Mouse (Mus musculus): ENCODE measurements around the gene Bpifb6. TPM values are rescaled to one million over a fixed set of nuclear protein-coding genes. Genes with fewer than 3 reads are reported as not detected.

Bpifb6 gene
- polyA plus RNA-seq, 2 experiments, result not detected

GRCm38 (mm10) chr2:153860715-153861114, 39.5 kb upstream of the Bpifb6 start:
- Histone ChIP-seq H3K27me3 (ENCODE audit: control insufficient read depth, insufficient read depth, low read length) (no peaks in the 10 kb centered on the region), H3K4me3 (ENCODE audit: insufficient read depth in 1 of 2, low read depth in 2 of 2, low read length in 2 of 2) (no peak overlapping the region), H3K4me1 (replicated peaks; ENCODE audit: control insufficient read depth in 2 of 2, insufficient read depth in 2 of 2, low read length in 1 of 2) (no peaks in the 10 kb centered on the region), H3K9ac (replicated peaks) (no peak overlapping the region), H3K36me3 (replicated peaks; ENCODE audit: control insufficient read depth, insufficient read depth, low read depth) (no peaks in the 10 kb centered on the region), H3K9me3 (ENCODE audit: control insufficient read depth, low read length) (no peaks in the 10 kb centered on the region), H3K4me2 (ENCODE audit: low read depth) (no peak overlapping the region), H3K27ac (no peak overlapping the region)
- WGBS (ENCODE audit: insufficient replicate concordance), result 37% methylated on average over 3 of the region's 3 CpGs
- no peak for TF ChIP-seq EP300 (IDR thresholded peaks at IDR 0.05; ENCODE audit: low read depth)
- TF ChIP-seq CTCF (IDR thresholded peaks at IDR 0.05; ENCODE audit: low read depth), result no peak
- ATAC-seq (ENCODE audit: insufficient read depth) (no peak), DNase-seq (ENCODE audit: low read depth in 3 of 3, low spot score in 3 of 3) (no peak)

GRCm38 (mm10) chr2:153861960-153862359, 38.2 kb upstream of the Bpifb6 start:
- DNase-seq (ENCODE audit: low read depth in 3 of 3, low spot score in 3 of 3) (no peak), ATAC-seq (ENCODE audit: insufficient read depth) (no peak)
- Histone ChIP-seq H3K27me3 (ENCODE audit: control insufficient read depth, insufficient read depth, low read length) (no peaks in the 10 kb centered on the region), H3K4me2 (ENCODE audit: low read depth) (no peak overlapping the region), H3K9ac (replicated peaks) (no peak overlapping the region), H3K4me1 (replicated peaks; ENCODE audit: control insufficient read depth in 2 of 2, insufficient read depth in 2 of 2, low read length in 1 of 2) (no peaks in the 10 kb centered on the region), H3K4me3 (ENCODE audit: insufficient read depth in 1 of 2, low read depth in 2 of 2, low read length in 2 of 2) (no peak overlapping the region), H3K9me3 (ENCODE audit: control insufficient read depth, low read length) (no peaks in the 10 kb centered on the region), H3K36me3 (replicated peaks; ENCODE audit: control insufficient read depth, insufficient read depth, low read depth) (no peaks in the 10 kb centered on the region), H3K27ac (no peak overlapping the region)
- TF ChIP-seq EP300 (IDR thresholded peaks at IDR 0.05; ENCODE audit: low read depth), result no peak
- no peak for TF ChIP-seq CTCF (IDR thresholded peaks at IDR 0.05; ENCODE audit: low read depth)
- WGBS (ENCODE audit: insufficient replicate concordance), result 71% methylated on average over 3 of the region's 3 CpGs

DNA sequence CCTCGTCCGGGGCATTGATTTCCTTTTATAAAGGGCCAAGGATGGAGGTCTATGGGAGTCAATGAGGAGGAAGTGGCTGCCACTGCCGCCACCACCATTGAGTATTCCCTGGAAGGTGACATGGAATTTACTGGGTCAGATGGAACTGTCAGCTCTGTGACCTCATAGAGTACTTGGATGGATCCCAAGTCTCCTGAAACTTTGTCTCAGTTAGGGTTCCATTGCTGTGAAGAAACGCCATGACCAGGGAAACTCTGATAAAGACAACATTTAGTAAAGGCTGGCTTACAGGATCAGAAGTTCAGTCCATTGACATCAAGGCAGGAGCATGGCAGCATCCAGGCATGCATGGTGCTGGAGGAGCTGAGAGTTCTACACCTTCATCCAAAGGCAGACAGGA, 29.2 kb upstream of the Bpifb6 start, which contains the start of gene Sun5:
Gene Sun5 (minus strand): TSS at position 101 of the 400 bp plus-strand sequence.
- Histone ChIP-seq H3K4me3 (ENCODE audit: insufficient read depth in 1 of 2, low read depth in 2 of 2, low read length in 2 of 2) (no peak within 1 kb of the TSS), H3K4me2 (ENCODE audit: low read depth) (no peak within 1 kb of the TSS), H3K9me3 (ENCODE audit: control insufficient read depth, low read length) (no peaks in the 10 kb centered on the region), H3K4me1 (replicated peaks; ENCODE audit: control insufficient read depth in 2 of 2, insufficient read depth in 2 of 2, low read length in 1 of 2) (no peaks in the 10 kb centered on the region), H3K36me3 (replicated peaks; ENCODE audit: control insufficient read depth, insufficient read depth, low read depth) (no peaks in the 10 kb centered on the region), H3K27ac (no peak within 1 kb of the TSS), H3K27me3 (ENCODE audit: control insufficient read depth, insufficient read depth, low read length) (no peaks in the 10 kb centered on the region), H3K9ac (replicated peaks) (no peak within 1 kb of the TSS)
- ATAC-seq (ENCODE audit: insufficient read depth), result no peak
- no peak for DNase-seq (ENCODE audit: low read depth in 3 of 3, low spot score in 3 of 3)
- TF ChIP-seq CTCF (IDR thresholded peaks at IDR 0.05; ENCODE audit: low read depth), result no peak
- no peak for TF ChIP-seq EP300 (IDR thresholded peaks at IDR 0.05; ENCODE audit: low read depth)
- WGBS (ENCODE audit: insufficient replicate concordance), result 58% methylated on average over 4 of the region's 4 CpGs

- Histone ChIP-seq H3K4me1 (replicated peaks; ENCODE audit: control insufficient read depth in 2 of 2, insufficient read depth in 2 of 2, low read length in 1 of 2) (no peaks in the 10 kb centered on the region), H3K27me3 (ENCODE audit: control insufficient read depth, insufficient read depth, low read length) (no peaks in the 10 kb centered on the region), H3K9me3 (ENCODE audit: control insufficient read depth, low read length) (no peaks in the 10 kb centered on the region), H3K9ac (replicated peaks) (no peak within 1 kb of the TSS), H3K27ac (no peak within 1 kb of the TSS), H3K4me3 (ENCODE audit: insufficient read depth in 1 of 2, low read depth in 2 of 2, low read length in 2 of 2) (no peak within 1 kb of the TSS), H3K36me3 (replicated peaks; ENCODE audit: control insufficient read depth, insufficient read depth, low read depth) (no peaks in the 10 kb centered on the region), H3K4me2 (ENCODE audit: low read depth) (no peak within 1 kb of the TSS)
- DNase-seq (ENCODE audit: low read depth in 3 of 3, low spot score in 3 of 3), result no peak
- 55% methylated on average over 9 of the region's 9 CpGs for WGBS (ENCODE audit: insufficient replicate concordance)
- no peak for ATAC-seq (ENCODE audit: insufficient read depth)
- TF ChIP-seq EP300 (IDR thresholded peaks at IDR 0.05; ENCODE audit: low read depth) (no peak), CTCF (IDR thresholded peaks at IDR 0.05; ENCODE audit: low read depth) (no peak)
Observed at GRCm38 (mm10) chr2:153874745-153875144, 25.4 kb upstream of the Bpifb6 start, which contains the start of gene Bpifb2. Bpifb2 (plus strand) TSS chr2:153875045.

GRCm38 (mm10) chr2:153899111-153899510, 1.1 kb upstream of the Bpifb6 start:
- Histone ChIP-seq H3K36me3 (replicated peaks; ENCODE audit: control insufficient read depth, insufficient read depth, low read depth) (no peaks in the 10 kb centered on the region), H3K4me1 (replicated peaks; ENCODE audit: control insufficient read depth in 2 of 2, insufficient read depth in 2 of 2, low read length in 1 of 2) (no peaks in the 10 kb centered on the region), H3K27ac (no peak overlapping the region), H3K9ac (replicated peaks) (no peak overlapping the region), H3K27me3 (ENCODE audit: control insufficient read depth, insufficient read depth, low read length) (no peaks in the 10 kb centered on the region), H3K9me3 (ENCODE audit: control insufficient read depth, low read length) (no peaks in the 10 kb centered on the region), H3K4me3 (ENCODE audit: insufficient read depth in 1 of 2, low read depth in 2 of 2, low read length in 2 of 2) (no peak overlapping the region), H3K4me2 (ENCODE audit: low read depth) (no peak overlapping the region)
- ATAC-seq (ENCODE audit: insufficient read depth) (no peak), DNase-seq (ENCODE audit: low read depth in 3 of 3, low spot score in 3 of 3) (no peak)
- WGBS (ENCODE audit: insufficient replicate concordance), result 55% methylated on average over 5 of the region's 5 CpGs
- no peak for TF ChIP-seq EP300 (IDR thresholded peaks at IDR 0.05; ENCODE audit: low read depth)
- no peak for TF ChIP-seq CTCF (IDR thresholded peaks at IDR 0.05; ENCODE audit: low read depth)
